Mouse (Mus musculus) neural tube, embryonic 10.5 days (tissue): ENCODE data around the gene Znrd1as.

Source experiments
- DNase-seq: peaks from one replicate; pipeline ENCODE4 v3.0.0-alpha.2; 2017; ENCODE audit warnings: low spot score; ENCODE audit errors: extremely low spot score

Znrd1as gene

DNA sequence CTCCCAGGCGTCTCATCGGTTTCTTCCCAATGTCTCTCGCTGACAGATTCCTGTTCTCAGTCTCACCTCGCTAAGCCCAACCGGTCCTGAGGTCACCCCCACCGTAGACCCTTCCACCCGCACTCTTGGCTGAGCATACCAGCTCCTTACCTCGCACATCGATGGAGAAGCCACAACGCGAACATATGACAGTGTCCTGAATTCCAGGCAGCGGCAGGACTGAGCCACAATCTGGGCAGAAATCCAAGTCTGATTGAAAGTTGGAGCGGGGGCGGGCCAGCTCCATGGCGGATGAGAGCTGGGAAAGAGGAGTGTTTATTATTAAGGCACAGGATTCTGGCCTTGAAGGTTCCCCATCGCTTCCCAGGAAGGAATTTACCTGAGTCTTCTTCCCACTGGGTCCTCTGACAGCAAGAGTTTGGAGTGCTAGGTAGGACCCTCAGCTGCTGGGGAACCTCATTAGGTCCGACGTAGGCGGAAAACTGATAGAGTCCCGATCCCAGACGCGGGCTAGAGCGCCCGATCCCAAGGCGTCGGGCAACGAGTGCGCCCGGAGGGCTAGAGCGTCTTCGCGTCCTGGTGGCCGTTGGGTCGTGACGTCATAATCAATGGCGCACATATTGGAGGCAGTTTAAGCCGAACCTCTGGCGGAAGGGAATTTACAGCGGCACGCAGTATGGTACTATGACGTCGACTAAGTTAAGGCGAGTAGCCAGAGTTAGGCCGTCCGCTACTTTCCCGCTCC, at the start of gene Znrd1as, which contains the start of gene Znrd1:
Gene Znrd1as (plus strand): TSS at position 594 of the 745 bp plus-strand sequence.
Gene Znrd1 (minus strand): TSS at position 561 of the 745 bp plus-strand sequence.
- DNase-seq = peak; percentile 93

DNA sequence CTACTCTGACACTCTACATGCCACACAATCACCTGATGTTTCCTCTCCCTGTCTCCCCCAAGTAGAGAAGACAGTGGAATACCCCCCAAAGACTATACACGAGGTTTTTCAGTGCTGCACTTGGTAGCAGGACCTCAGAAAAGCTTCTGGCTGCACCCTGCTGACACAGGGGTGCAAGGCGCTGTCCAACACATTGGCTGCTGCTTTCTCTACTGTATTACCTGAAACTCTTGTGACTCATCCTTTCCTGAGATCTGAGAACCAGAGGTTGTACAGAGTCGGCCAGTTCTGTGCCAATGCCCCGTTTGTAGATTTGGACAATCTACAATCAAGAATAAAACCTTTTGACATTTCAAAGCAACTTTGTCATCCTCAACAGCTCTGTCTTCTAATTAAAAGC, 48.6 kb upstream of the Znrd1as start:
- DNase-seq = no peak

DNA sequence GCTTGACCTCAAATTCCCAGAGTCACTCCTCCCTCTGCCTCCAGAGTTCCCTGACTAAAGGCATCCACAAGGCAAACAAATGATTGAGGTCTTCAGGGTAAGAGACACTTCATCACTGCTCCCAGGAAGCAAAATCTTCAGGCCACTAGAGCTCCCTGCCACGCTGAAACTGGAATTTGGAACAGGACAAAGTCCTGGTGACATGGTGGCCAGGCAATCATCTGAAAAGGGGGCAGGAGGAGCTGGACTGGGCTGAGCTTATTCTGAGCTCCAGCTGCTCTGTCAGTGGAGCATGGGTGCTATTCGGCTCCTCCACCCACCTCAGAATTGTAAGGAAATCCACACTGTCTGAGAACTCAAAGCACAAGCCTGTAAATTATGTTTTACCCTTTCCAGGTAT, 46.4 kb upstream of the Znrd1as start:
- DNase-seq = no peak

DNA sequence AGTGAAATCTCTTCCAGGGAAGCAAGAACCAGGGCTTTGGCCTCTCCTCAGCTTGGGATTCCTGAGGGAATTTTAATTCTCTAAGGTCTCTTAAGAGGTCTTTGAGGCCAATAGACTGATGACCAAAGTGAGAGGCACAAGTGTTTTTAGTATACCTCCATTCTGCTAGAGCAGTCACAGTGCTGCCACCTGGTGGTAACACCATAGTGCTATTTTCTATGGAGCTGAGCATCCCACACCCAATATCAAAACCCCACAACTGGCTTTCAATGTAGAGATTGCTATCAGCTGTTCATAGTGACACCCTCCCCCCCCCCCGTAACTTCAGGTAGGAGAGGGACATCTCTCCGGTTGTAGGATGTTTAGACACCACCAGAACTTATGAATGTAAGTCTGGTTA, 44.3 kb upstream of the Znrd1as start:
- peak; percentile 63 for DNase-seq

DNA sequence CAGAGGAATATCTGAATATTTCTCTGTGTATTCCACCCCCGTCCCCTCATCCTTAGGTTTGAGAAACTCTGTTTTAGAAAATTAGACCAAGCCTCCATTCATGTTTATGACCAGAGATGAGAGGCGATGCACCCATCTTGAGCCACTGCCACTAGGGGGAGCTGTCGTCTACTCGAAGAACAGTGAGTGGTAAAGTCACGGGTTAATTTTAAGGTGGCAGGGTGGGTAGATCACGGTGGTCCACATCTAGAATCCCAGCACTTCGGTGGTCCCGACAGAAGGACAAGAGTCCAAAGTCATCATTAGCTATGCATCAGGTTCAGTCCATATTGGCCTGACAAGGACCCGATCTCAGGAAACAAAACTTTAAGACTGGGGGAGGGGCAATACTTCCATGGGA, 43.3 kb upstream of the Znrd1as start:
- DNase-seq = peak; percentile 60

DNA sequence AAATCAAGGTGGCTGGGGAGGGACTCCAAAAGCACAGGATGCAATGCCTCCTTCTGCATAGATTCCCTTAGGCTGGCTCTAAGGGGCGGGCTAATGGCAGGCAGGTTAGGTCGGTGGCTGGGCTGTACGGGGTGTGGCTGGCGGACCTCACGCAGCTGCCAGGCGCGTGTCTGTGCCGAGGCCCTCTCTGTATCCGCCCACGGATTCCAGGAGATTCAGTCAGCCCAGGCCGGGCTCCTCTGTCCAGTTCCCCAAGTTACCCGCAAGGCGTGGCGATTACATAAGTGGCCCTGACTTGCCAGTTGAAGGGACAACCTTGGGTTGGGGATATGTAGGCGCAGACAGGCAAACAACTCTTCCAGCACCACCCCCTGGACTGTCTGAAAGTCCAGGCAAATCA, 38.2 kb upstream of the Znrd1as start:
- no peak for DNase-seq

DNA sequence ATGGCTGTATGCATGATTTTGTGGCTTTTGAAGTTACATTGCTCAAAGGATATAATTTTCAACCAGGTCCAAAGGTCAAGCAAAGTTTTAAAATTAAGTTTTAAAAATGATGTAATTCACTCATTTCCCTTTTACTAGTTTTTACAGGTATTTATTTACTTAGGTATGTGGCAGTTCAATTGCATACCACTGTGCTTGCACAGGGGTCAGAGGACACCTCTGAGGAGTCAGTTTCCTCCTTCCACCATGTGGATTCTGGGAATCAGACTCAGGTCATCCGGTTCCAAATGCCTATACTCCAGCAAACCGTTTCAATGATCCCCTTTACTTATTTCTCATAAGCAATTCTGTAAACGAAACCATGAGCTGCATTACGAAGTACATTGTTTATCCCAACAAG, 35.7 kb upstream of the Znrd1as start:
- DNase-seq = no peak

DNA sequence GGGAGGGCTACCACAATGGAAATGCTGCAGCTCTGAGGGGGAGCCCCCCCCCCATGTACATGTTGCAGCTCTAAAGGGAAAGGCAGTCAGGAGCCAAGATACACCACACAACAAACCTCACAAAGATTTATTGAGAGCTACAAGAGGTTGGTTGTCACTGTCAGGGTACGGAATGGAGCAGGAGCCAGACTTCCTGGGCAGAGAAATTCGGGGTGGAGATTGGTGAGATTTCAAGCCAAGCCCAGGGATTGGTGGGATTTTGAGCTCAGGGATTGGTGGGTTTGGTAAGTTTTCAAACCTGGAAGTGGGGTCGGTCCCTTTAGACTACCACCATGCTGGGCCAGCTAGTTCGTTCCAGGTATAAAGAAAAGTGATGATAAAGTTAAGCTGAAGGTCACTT, 34.9 kb upstream of the Znrd1as start:
- DNase-seq = no peak

DNA sequence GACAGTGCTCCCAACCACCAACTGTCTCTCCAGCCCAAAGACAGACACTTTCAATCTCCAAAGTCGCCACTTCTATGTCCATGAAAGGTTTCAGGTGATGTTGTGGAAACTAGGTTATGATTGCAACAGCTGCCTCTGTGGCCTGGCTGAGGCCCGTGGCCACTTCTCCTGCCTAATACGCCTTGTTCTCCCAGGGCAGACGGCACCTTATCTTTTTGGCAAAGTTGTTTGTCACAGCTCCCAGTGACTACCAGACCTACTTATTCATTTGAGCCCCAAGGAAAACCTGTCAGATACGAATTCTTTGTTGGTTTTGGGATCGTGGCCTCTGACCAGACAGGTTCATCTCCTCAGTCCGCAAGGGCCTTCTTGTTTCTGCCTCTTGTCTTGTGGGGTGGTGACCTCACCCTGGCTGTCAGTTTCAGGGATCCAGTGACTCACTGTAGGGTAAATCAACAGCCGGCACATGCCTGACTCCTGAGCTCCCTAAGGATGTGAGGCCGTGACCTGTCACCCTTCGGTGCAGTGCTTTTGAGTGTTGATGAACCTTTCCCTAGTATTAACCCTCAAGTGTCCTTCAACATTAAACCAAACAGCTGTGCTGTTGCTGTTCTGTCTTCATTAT, 30.8 kb upstream of the Znrd1as start:
- DNase-seq = no peak

DNA sequence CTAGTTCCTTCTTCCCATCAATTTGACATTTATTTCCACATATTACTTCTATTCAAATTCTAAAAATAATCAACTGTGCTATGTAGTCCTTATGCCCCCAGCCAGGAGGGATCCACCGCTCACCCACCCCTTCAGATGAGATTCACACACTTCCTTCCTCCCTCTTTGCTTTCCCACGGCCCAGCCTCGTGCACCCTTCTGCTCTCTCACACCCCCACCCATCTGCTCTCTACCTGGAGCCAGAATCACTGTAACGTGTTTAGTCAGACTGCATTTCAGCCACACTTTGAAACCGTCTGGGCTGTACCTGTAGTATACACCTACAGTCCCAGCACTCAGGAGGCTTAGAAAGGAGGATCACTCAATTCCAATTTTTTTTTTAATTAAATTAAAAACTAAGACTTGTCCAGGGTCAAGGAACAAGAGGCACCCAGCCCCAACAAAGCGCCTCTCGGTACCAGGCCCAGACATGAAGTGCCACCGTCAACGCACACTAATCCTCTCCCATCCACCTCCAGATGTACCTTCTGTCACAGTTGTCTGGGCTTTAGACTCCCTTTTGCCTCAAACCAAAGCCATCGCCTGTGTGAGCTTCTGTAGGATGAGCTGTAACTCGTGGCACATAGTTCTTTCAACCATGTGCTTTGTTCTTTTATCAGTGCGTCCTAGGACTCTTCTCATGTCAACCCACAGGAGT, 29.0 kb upstream of the Znrd1as start:
- no peak for DNase-seq

DNA sequence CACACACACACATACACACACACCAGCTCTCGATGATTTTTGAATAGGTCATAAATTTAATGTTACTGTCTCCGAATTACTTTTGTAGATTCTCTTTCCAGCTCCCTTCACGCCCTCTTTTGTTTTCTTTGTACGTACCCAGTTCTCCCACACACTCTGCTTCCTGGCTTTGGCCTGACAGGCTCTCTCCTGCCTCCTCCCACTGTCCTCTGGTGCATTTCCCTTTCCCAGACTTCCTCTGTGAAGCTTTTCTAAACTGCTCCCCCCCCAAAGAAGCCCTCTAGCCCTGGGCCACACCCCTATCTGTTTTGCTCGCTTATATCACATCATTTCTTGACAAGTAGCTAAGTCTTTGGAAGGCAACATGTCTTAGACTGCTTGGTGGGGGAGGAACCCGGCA, 28.2 kb upstream of the Znrd1as start:
- no peak for DNase-seq

DNA sequence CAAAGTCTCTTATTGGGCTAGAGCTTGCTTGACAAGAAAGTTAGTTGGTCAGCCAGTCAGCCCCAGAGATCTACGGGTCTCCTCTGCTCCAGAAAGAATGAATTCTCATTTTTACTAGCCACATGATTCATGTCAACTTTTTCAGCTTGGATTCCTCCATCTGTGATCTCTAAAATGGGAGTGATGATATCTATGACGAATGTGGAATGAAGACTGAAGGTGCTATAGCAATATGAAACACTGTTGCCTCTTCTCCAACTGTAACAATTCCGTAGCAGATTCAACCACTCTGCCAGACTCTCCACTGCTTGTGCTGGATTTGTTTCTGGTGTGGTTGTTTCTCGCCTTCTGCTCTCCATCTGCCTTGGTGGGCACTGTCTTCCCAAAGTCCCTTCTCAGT, 27.3 kb upstream of the Znrd1as start:
- DNase-seq = no peak

DNA sequence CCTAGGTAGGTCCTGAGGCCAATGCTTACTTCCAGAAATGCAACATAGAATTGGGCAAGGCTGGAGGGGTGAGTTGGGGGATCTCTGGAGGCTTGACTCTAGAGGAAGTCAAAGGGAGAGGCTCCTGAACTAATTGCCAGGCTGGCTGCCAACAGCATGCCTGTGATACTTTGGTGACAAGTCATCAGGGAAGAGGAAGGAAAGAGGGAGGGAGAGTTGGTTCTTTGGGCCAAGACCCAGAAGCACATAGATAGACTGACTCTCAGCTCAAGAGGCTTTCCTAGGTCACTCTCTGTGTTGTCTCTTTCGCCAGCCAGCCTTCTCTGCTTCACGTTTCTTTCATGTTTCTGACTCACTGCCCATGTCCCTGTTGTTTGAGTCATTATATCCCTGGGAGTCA, 26.6 kb upstream of the Znrd1as start:
- no peak for DNase-seq

DNA sequence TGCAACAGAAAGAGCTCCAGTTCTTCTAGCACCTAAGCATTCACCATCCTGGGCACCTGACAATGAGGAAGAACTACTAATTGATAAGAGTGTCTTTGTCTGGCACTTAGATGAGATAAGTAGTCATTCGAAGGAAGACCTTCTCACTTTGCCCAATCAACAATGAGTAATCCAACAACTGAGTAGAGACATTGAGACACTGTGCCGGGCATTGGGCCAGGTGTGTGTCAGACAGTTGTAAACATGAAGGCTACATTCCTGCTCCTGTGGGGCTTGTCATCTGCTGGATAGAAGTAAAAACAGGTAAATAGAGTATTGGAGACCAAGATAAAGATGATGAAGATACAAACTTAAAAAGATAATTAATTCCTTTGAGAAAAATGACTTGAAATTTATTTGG, 20.3 kb upstream of the Znrd1as start:
- no peak for DNase-seq

DNA sequence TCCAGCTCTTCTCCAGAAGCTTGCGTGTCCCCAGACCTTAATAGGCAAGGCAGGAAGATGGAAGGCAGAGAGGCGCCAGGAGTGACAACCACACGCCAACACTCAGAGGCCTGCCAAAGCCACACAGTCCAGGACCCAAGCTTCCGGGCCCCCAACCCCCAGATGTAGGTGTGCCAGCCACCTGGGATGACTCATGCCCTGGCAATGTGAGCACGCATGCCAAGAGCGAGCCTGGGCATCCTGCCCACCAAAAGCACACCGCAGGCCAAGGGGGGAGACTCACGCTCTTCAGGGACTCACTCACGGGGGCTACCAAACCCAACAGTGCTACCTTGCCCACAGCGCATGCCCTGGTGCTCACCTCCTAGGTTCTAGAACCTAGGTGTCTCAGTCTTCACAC, 16.0 kb upstream of the Znrd1as start:
- DNase-seq = no peak

DNA sequence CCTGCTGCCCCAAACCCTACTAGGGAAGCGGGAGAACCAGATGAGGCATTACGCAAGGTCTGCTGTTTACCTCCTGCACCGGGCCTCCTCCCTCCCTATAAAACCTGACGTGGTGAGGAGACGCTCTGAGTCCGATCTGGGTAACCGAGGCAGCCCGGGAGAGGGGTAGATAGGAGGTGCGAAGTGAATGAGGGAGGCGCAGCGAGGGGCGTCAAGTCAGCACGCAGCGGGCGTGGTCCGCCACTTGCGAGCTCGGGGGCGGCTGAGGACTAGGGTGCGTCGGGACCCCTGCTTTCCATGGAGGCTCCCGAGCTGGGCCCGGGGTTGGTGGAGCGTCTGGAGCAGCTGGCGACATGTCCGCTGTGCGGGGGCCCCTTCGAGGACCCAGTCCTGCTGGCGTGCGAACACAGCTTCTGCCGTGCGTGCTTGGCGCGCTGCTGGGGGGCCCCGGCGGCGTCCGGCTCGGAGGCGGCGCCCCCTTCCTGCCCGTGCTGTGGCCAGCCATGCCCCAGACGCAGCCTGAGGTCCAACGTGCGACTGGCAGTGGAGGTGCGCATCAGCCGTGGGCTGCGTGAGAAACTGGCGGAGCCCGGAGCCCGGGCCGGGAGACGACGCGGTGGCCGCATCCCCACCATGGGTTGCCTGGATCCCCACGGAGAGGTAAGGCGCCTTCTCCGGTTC, 15.5 kb upstream of the Znrd1as start, which contains the start of gene Rnf39:
Gene Rnf39 (plus strand): TSS at position 128 of the 681 bp plus-strand sequence.
- DNase-seq = peak; percentile 50

DNA sequence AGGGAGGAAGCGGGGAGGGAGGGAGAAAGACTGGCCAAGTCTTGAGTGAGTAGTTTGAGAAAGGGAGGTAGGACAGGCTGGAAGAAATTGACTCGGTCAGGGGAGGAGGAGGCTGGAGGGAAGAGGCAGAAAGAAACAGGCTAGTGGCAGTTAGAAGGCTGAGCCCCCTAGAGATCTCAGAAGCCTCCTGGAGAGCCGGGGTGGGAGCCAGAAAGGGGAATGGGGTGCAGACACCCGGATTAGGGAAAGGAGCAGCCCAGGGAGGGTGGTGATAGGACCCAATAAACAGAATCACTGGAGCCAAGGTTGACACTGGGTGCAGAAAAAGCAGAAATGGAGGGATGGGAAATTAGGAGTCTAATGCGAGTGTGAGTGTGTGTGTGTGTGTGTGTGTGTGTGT, 14.7 kb upstream of the Znrd1as start:
- DNase-seq = no peak

DNA sequence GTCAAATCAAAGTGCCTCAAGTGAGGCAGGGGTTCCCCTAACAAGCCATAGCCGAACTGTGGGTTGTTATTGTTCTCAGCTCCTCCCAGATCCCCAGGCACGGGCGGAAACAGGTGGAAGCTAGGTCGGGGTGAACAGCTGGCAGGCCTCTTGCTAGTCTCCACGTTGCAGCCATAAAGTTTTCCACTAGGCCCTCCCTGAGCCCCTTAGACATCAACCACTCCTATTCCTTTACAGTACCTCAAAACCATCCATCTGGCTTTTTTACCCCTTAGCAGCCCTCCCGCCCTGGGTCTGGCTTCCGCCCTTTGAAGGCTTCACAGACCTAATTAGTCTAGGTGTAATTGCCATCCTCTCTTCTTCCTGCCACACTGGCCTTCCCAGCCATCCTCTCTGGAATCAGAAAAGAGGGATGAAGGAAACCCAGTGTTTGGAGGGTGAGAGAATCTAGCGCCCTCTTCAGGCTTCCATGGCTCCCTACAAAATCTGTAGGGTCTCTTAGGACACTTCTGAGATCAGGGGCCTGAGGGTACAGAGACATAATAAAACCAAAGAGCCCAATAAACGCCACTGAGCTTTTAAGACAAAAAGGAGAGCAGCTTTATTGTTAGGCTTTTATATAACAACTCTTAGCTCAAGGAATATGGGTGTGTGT, 14.1 kb upstream of the Znrd1as start:
- peak; percentile 29 for DNase-seq

DNA sequence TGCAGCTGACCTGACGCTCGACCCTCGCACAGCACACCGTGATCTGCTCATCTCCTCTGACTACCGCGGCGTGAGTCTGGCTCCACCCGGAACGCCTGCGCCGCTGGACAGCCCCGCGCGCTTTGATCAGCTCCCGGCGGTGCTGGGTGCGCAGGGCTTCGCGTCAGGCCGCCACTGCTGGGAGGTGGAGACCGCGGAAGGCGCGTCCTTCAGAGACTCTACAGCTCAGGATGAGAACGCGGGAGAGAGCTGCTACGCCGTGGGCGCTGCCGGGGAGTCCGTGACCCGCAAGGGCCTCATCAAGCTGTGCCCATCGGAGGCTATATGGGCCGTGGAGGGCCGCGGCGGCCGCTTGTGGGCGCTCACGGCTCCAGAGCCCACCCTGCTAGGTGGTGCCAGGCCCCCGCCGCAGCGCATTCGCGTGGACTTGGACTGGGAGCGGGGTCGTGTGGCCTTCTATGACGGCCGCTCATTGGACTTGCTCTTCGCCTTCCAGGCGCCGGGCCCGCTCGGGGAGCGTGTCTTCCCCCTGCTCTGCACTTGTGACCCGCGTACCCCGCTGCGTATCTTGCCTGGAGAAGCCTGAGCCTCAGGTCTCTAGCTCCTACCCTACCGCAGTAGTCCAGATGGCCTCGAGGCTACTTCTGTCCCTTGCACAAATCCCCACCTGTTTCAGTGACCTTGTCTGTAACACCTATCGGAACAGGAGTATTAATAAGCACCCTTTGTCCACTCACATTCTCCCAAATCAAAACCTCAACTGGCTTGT, 11.2 kb upstream of the Znrd1as start:
- peak; percentile 73 for DNase-seq

DNA sequence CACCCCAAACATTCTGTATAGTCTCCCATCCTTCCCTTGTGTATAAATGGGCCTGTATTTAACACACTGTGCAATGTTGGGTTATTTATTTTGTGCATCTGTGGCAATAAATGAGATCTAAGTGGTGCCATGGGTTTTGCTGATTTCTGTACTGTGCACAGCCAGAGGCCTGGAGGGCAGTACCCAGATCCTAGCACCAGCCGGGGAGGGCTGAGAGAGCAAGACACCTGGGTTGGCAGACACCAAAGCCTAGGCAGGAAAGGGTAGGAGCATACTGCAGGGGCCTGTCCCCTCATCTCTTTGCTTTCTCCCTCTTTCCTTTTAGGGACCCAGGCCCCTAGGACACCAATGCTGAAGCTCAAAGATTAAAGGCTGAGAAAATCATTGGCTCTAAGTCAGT, 10.1 kb upstream of the Znrd1as start:
- DNase-seq = no peak

DNA sequence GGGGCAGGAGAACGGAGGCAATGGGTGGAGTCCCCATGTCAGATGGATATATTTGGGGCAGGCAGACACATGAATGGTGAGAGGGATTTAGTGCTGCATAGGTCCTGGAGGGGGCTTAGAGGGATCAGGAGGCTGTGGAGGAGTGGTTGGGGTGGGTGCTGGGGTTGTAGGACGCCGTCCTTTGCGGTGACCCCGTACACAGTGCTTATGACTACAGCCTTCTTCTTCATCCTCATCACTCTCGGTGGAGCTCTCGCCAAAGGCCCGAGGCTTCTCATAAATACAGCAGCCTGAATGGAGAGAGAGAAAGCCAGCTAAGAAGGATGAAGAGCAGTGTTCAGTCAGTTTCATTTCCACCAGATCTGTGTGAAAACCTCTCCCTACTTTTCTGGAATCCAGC, 9.1 kb upstream of the Znrd1as start:
- no peak for DNase-seq
